Mouse (Mus musculus) thymus, postnatal 25 days (tissue): ENCODE measurements around the gene Obsl1.

Experiments
- DNase-seq: peaks from one replicate; pipeline ENCODE4 v3.0.0; 2022

Gene Obsl1

DNA sequence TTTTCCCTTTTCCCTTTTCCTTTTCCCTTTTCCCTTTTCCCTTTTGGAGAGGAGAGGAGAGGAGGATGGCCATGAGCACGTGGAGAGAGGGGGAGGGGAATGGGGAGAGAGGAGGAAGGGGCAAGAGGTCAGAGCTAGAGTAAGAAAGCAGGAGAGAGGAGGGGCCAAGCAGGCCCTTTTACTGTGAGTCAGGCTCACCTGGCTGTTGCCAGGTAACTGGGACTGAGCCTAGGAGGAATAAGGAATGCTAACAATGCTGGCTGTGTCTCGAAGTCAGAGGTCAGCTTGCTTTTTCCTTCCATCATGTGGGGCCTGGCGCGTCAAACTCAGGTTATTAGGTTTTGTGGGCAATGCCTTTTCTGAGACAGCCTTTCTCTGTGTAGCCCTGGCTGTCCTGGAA is 11.7 kb upstream of the Obsl1 start:
- no peak for DNase-seq

GRCm38 (mm10) chr1:75516703-75517380 is 10.6 kb upstream of the Obsl1 start:
- DNase-seq: no peak

GRCm38 (mm10) chr1:75512550-75512949 is 6.3 kb upstream of the Obsl1 start:
- DNase-seq: no peak

DNA sequence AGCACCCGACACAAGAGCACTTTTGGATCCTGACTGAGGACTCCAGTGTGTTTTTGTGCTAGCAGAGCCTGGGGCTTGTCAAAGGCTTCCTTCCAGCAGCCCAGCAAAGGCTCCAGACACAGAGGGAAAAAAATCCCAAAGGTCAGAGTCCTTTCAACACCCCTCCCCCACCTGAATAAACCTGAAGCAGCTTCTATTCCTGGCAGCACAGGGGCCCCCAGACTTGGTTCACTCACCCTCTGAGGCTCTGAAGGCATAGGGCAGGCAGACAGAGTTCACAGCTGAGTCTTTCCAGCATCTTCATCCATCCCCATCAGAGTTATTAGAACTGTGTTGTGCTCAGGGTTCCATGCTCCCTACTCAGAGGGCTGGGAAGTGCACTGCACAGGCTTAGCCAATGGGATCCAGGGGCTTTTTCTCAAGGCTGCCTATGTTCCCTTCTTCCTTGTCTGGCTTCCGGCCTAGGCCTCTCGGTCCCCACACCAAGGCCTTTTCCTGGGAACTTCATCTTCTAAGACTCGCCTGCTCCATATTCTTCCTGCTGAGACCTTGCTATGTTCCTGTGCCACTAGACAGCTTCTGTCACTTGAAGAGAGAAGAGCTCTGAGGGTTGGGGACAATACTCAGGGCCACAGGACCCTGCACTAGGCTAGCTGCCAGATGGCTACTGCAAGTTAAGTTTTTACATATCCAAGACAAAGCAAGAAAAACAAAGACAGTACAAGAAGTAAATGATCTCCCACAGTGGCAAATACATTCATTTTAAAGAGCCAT is 5.4 kb upstream of the Obsl1 start:
- no peak for DNase-seq

DNA sequence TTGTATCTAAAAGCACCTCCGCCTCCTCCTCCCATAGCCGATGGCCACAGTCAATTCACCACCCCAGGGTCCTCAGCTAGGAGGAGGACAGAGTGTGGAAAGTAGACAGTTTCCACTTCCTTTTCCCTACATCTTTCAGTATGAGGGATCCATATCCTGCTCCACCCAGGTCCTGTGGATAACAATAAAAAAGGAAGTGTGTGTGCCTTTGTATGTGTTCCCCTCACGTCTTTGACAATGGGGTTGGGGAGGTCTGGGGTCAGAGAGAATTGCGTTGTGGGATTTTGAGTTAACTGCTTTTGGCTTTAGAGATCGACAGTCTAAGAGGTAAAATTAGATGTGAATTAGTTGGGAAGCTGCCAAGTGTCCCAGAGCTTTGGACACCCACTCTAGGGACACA is 3.9 kb upstream of the Obsl1 start:
- no peak for DNase-seq

DNA sequence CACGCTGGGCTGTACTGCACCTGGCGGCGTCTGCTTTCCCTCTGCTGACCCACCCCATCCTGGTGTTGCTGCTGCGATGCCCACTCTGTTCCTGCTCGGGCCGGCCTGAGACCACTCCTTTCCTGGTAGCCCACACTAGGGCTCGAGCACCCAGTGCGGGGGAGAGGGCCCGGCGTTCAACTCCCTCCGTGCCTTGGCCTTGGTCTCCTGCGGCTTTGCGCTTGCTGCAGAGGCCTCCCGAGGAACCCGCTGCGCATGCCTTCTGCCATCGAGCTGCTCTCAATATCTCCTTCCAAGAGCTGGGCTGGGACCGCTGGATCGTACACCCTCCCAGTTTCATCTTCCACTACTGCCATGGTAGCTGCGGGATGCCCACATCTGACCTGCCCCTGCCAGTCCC is 3.3 kb upstream of the Obsl1 start:
- DNase-seq: no peak

DNA sequence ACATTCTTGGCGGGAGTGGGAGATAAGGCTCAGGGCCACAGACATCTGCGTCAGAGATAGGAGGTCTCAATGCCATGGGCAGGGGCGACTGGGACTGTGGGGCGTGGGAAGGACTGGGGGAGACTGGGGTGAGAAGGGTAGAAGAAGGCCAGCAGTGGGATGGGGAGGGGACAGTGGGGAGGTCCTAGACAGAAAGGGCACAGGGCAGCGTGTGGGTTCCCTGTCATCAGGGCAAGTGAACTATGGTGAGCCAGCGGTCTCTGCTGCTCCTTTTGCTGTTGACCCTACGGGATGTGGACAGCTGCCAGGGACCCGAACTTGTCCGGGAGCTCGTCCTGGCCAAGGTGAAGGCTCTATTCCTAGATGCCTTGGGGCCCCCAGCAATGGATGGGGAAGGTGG is 754 bp upstream of the Obsl1 start, which contains the start of gene Inha:
Gene Inha (plus strand): TSS at position 72 of the 400 bp plus-strand sequence.
- DNase-seq: no peak

- DNase-seq: peak; percentile 60
Measured at GRCm38 (mm10) chr1:75505159-75505955, 895 bp downstream of the Obsl1 start.

DNA sequence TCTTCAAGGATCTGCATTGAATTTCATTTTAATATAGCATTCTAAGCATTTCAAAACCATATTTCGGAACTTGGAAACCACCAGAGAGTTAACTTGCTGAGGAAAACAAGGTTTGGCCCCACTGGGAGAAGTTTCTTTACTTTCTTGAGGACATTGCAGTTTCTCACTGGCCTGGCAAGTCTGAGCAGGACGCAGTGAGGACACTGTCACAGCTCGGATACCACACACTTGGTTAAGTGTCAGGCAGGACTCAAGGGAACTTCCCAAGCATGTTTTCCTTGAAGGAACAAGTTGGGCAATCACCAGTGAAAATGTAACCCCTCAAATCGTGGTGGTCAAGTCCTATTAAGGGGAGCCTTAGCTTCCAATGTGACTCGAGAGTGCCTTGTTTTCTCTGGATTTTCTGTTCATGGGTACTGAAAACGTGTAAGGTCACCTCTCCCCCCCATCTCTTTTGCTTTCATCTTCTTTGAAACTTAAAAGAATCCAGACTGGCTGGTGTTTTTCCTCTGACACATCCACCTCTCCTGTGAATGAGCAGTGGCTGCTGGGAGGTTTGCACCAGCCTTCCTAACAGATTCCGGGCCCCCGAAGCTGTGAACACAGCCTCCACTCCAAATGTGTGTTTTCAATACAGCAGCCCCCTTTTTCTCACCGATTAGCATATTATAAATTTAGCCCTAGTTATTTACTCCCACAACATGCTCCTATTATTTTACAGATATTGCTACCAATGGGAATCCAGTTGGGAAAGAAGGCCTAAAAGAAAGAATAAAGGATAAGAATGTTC is 1.8 kb downstream of the Obsl1 start:
- DNase-seq: no peak

GRCm38 (mm10) chr1:75503651-75503980 is 2.6 kb downstream of the Obsl1 start:
- no peak for DNase-seq

DNA sequence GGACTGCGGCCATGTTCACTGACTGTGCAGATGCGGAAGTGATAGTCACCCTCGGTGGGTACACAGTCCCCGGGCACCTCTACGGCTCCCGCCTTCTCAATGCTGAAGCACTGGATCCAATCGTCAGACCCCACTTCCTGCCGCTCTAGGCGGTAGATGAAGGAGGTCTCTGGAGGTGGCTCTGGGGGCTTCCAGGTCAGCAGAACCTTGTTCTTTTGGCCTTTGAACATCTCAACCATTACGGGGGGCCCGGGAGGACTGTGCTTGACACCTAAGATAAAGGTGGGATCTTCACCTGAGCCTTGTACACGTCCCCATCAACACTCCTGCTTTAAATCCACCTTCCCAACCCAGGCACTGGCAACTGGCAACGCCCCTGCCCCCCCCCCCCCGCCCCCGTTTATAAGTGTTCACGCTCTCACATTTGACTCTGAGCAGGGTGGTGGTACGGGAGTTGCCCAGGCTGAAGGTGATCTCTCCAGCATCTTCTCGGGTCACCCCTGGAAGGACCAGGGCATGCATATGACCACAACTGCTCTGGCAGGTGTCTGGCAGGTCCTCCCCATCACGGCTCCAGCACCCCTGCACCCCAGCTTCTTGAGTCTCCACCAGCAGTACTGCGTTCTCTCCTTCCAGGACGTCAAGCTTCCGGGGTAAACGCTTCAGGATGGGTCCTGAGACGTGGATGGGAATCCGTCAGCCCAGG is 3.2 kb downstream of the Obsl1 start:
- DNase-seq: no peak

GRCm38 (mm10) chr1:75501905-75502304 is 4.3 kb downstream of the Obsl1 start:
- no peak for DNase-seq

DNA sequence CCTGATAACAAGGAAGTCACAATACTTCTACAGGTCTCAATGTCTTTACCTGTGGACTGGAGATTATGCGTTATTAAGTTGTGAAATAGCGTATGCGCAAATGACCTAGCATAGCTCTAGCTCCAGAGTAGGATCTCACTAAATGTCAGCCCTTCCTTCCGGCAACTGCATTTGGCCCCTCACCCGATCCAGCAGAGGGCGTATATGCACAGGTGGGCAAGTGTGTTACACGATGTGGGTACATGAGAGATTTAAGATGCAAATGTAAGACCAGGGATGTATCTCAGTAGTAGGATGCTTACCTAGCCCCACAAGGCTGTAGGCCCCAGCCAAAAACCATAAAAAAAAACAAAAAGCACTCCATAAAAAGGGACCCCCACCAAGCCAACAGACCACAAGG is 6.8 kb downstream of the Obsl1 start:
- no peak for DNase-seq

- DNase-seq: no peak
Measured at GRCm38 (mm10) chr1:75498897-75499296, 7.4 kb downstream of the Obsl1 start.

- no peak for DNase-seq
Measured at GRCm38 (mm10) chr1:75494878-75495548, 11.2 kb downstream of the Obsl1 start.

- no peak for DNase-seq
Measured at GRCm38 (mm10) chr1:75492579-75493170, 13.6 kb downstream of the Obsl1 start.

- no peak for DNase-seq
Measured at GRCm38 (mm10) chr1:75490785-75491551, 15.3 kb downstream of the Obsl1 start.

DNA sequence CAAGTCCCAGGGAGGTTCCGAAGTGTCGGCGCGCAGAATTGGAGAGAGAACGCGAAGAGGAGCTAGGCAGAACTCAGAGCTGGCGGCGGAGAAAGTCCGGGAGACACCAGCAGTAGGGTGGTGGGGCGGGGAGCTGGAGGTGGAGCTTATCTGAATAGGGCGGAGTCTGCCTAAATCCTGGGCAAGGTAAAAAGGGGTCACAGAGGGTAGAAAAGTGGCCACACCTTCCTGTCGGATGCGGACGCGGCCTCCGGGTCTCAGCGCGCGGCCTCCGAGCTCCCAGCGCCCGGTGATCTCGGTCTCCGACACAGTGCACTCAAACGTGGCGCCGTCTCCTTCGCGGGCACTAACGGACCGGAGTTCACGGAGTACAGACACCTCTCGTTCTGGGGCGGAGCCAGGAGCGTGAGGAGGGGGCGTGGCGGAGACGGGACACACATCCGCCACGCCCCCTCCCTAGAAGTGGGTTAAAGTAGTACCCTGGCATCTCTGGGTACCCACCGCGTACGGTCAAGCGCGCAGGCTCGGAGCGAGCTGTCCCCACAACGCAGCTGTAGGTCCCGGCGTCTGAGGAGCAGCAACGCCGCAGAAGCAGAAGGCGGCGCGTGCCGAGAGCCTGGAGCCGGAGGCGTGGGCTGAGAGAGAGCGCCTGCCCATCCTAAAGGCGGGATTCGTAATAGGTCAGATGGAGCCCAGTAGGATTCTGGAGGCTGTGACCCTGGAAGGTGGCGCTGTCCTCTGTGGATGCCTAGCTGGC is 18.7 kb downstream of the Obsl1 start:
- peak; percentile 69 for DNase-seq

- no peak for DNase-seq
Measured at GRCm38 (mm10) chr1:75487040-75487404, 19.2 kb downstream of the Obsl1 start.

DNA sequence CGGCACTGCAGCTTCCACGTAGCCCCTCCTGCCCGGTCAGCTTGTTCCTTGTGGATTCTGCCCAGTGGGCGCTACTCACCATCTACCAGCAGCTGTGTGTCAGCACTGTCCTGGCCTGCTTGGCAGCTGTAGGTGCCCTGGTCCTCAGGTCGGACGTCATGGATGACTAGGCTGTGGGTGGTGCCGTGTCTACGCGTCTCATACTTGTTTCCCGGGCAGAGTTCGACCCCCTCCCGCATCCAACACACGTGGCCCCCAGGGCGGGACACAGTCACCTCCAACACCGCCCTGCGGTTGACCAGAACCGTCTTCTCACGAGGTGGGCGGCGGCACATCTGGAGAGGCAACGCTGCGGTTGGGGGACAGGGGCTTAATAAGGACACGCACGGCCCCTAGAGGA is 19.7 kb downstream of the Obsl1 start:
- DNase-seq: no peak
